Mouse (Mus musculus): ENCODE measurements around the gene Xlr4b. TPM values are rescaled to one million over a fixed set of nuclear protein-coding genes. Genes with fewer than 3 reads are reported as not detected.
"Not testable (repeated sequence)": the region's sequence is repeated elsewhere in the genome, so short reads cannot be mapped to it uniquely, and the experiment has no call there.

Gene Xlr4b
- polyA plus RNA-seq (2015; fragmentation: Nextera tagmentation; extraction: Ambion mirVana), result 0.27 and 1.1 TPM in 2 replicates

GRCm38 (mm10) chrX:73213819-73214564 is at the start of gene Xlr4b:
Gene Xlr4b (plus strand): TSS chrX:73214333.
- WGBS, result 81% methylated on average over 15 of the region's 19 CpGs
- not testable (repeated sequence) for H3K27ac ChIP-seq (replicated peaks); H3K4me2 ChIP-seq; H3K27me3 ChIP-seq; H3K36me3 ChIP-seq; H3K9me3 ChIP-seq; H3K9ac ChIP-seq; H3K4me1 ChIP-seq (replicated peaks); ATAC-seq (ENCODE audit: low FRiP score, low read depth); H3K4me3 ChIP-seq

GRCm38 (mm10) chrX:73176889-73177288 is 37.2 kb upstream of the Xlr4b start, which contains the start of gene Spin2d:
Gene Spin2d (minus strand): TSS chrX:73176989.
- H3K27me3 ChIP-seq; H3K4me2 ChIP-seq; H3K9me3 ChIP-seq; ATAC-seq (ENCODE audit: low FRiP score, low read depth); H3K9ac ChIP-seq; H3K27ac ChIP-seq (replicated peaks); H3K36me3 ChIP-seq; H3K4me3 ChIP-seq; H3K4me1 ChIP-seq (replicated peaks): not testable (repeated sequence)
- WGBS, result 90% methylated on average over 6 of the region's 15 CpGs

GRCm38 (mm10) chrX:73191934-73192333 is 22.2 kb upstream of the Xlr4b start, which contains the start of gene Xlr3b:
Gene Xlr3b (plus strand): TSS chrX:73192207.
- 80% methylated on average over 12 of the region's 12 CpGs for WGBS
- H3K27ac ChIP-seq (replicated peaks); H3K9me3 ChIP-seq; H3K4me2 ChIP-seq; H3K27me3 ChIP-seq; H3K4me1 ChIP-seq (replicated peaks); H3K4me3 ChIP-seq; H3K9ac ChIP-seq; H3K36me3 ChIP-seq: not testable (repeated sequence)
- ATAC-seq (ENCODE audit: low FRiP score, low read depth), result peak; percentile 61; the same call in 1 of the 2 replicates

- H3K27ac ChIP-seq (replicated peaks), result no peak overlapping the region
- no peaks in the 10 kb centered on the region for H3K36me3 ChIP-seq
- ATAC-seq (ENCODE audit: low FRiP score, low read depth), result no peak
- H3K9ac ChIP-seq, result no peak overlapping the region
- no peaks in the 10 kb centered on the region for H3K9me3 ChIP-seq
- 0 out of 2 replicates have a peak, but pooled peaks cover under 1% of the 10 kb centered on the region for H3K4me1 ChIP-seq (replicated peaks)
- 42% methylated on average over 1 of the region's 1 CpGs for WGBS
- H3K4me2 ChIP-seq, result no peak overlapping the region
- H3K4me3 ChIP-seq, result no peak overlapping the region
- no peaks in the 10 kb centered on the region for H3K27me3 ChIP-seq
These were observed 11.2 kb downstream of the Xlr4b start for GRCm38 (mm10) chrX:73225365-73225764.

GRCm38 (mm10) chrX:73227914-73228605 is 13.9 kb downstream of the Xlr4b start, which contains the start of gene F8a:
Gene F8a (plus strand): TSS chrX:73228291.
- Histone ChIP-seq H3K4me3 (peak within 1 kb of the TSS; percentile 66), H3K9ac (peak within 1 kb of the TSS; percentile 66), H3K9me3 (no peaks in the 10 kb centered on the region), H3K27me3 (no peaks in the 10 kb centered on the region), H3K4me1 (replicated peaks) (0 out of 2 replicates have a peak, but pooled peaks cover 6% of the 10 kb centered on the region), H3K4me2 (peak within 1 kb of the TSS; percentile 63), H3K27ac (replicated peaks) (peak within 1 kb of the TSS; percentile 95), H3K36me3 (no peaks in the 10 kb centered on the region)
- ATAC-seq (ENCODE audit: low FRiP score, low read depth), result peak; percentile 98
- WGBS, result 26% methylated on average over 38 of the region's 39 CpGs

- ATAC-seq (ENCODE audit: low FRiP score, low read depth), result peak; percentile 76
- Histone ChIP-seq H3K4me1 (replicated peaks) (0 out of 2 replicates have a peak, but pooled peaks cover 6% of the 10 kb centered on the region), H3K27me3 (no peaks in the 10 kb centered on the region), H3K27ac (replicated peaks) (peak overlapping the region; percentile 95), H3K36me3 (no peaks in the 10 kb centered on the region), H3K9ac (peak overlapping the region; percentile 66), H3K4me3 (peak overlapping the region; percentile 66), H3K4me2 (peak overlapping the region; percentile 63), H3K9me3 (no peaks in the 10 kb centered on the region)
- WGBS, result 24% methylated on average over 51 of the region's 51 CpGs
These were observed 14.6 kb downstream of the Xlr4b start for GRCm38 (mm10) chrX:73228606-73229214.

- no peak for ATAC-seq (ENCODE audit: low FRiP score, low read depth)
- H3K4me3 ChIP-seq, result peak overlapping the region; percentile 66
- H3K4me2 ChIP-seq, result peak overlapping the region; percentile 63
- 0 out of 2 replicates have a peak, but pooled peaks cover 6% of the 10 kb centered on the region for H3K4me1 ChIP-seq (replicated peaks)
- H3K9ac ChIP-seq, result peak overlapping the region; percentile 66
- 37% methylated on average over 3 of the region's 3 CpGs for WGBS
- no peaks in the 10 kb centered on the region for H3K9me3 ChIP-seq
- H3K27ac ChIP-seq (replicated peaks), result peak overlapping the region; percentile 95
- H3K36me3 ChIP-seq, result no peaks in the 10 kb centered on the region
- H3K27me3 ChIP-seq, result no peaks in the 10 kb centered on the region
These were observed 15.2 kb downstream of the Xlr4b start for GRCm38 (mm10) chrX:73229288-73229687.

- H3K9me3 ChIP-seq; H3K4me3 ChIP-seq; ATAC-seq (ENCODE audit: low FRiP score, low read depth); H3K9ac ChIP-seq; H3K4me2 ChIP-seq; H3K27me3 ChIP-seq; H3K4me1 ChIP-seq (replicated peaks); H3K36me3 ChIP-seq; H3K27ac ChIP-seq (replicated peaks): not testable (repeated sequence)
- WGBS, result 88% methylated on average over 14 of the region's 14 CpGs
These were observed 28.7 kb downstream of the Xlr4b start, which contains the start of gene Xlr4c for GRCm38 (mm10) chrX:73242821-73243325. Gene Xlr4c (minus strand): TSS chrX:73243130.

GRCm38 (mm10) chrX:73262428-73262827 is 48.3 kb downstream of the Xlr4b start:
- not testable (repeated sequence) for H3K4me1 ChIP-seq (replicated peaks); H3K4me3 ChIP-seq; H3K4me2 ChIP-seq; ATAC-seq (ENCODE audit: low FRiP score, low read depth); H3K9me3 ChIP-seq; H3K9ac ChIP-seq; H3K36me3 ChIP-seq; H3K27me3 ChIP-seq; H3K27ac ChIP-seq (replicated peaks)
- WGBS, result 83% methylated on average over 1 of the region's 2 CpGs

GRCm38 (mm10) chrX:73265270-73265669 is 51.1 kb downstream of the Xlr4b start, which contains the start of gene Xlr3c:
Gene Xlr3c (minus strand): TSS chrX:73265390.
- 88% methylated on average over 14 of the region's 14 CpGs for WGBS
- not testable (repeated sequence) for H3K9me3 ChIP-seq; ATAC-seq (ENCODE audit: low FRiP score, low read depth)

More at GRCm38 (mm10) chrX:73265270-73265669, 51.1 kb downstream of the Xlr4b start, which contains the start of gene Xlr3c:
- not testable (repeated sequence) for H3K4me1 ChIP-seq (replicated peaks); H3K4me3 ChIP-seq; H3K9ac ChIP-seq; H3K4me2 ChIP-seq; H3K27me3 ChIP-seq; H3K36me3 ChIP-seq; H3K27ac ChIP-seq (replicated peaks)

Data from hindbrain, embryonic 15.5 days (tissue).